Mouse (Mus musculus): ENCODE data around the gene Usp24.

The Usp24 gene

GRCm38 (mm10) chr4:106315921-106316350, at the start of gene Usp24:
Gene Usp24, plus strand, starts transcription at chr4:106316213.
- peak; percentile 80 for DNase-seq (ENCODE audit: extremely low read depth, insufficient read length, low spot score)

GRCm38 (mm10) chr4:106276937-106277336, 39.1 kb upstream of the Usp24 start:
- no peak for DNase-seq (ENCODE audit: extremely low read depth, insufficient read length, low spot score)

DNA sequence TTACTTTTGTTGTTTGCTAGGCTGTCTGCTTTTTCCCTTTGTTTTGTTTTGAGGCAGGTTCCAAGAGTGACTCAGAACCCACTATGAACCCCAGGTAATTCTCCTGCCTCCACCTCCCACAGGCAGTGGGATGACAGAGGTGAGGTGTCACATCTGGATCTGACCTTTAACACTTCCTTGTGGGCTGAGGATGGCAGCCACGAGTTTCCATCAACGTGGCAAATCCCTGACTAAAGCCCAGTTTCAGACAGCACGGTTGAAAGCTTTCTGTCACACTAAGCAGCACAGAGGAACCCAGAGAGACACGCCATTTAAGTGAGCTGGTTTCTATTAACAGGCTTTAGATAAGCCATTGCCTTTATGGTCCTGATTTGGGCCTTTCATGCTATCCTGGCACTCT, 36.8 kb upstream of the Usp24 start:
- no peak for DNase-seq (ENCODE audit: extremely low read depth, insufficient read length, low spot score)

GRCm38 (mm10) chr4:106281128-106281491, 34.9 kb upstream of the Usp24 start:
- no peak for DNase-seq (ENCODE audit: extremely low read depth, insufficient read length, low spot score)

GRCm38 (mm10) chr4:106281492-106282122, 34.4 kb upstream of the Usp24 start:
- DNase-seq (ENCODE audit: extremely low read depth, insufficient read length, low spot score), result peak; percentile 28

DNA sequence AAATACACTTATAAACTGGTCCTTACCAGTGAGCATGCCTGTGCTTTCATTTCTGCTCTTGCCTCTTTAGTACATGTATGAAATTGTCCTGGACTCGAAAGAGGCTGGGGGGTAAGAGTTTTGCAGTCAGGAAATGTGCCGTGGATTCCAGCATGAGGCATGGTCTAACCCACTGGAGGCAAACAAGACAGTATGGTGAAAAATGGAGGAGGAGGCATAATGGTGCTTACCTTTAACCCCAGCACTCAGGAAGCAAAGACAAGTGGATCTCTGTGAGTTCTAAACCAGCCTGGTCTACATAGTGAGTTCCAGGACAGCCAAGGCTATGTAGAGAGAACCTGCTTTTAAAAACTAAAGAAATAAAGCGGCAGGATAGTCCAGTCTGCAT, 33.9 kb upstream of the Usp24 start:
- DNase-seq (ENCODE audit: extremely low read depth, insufficient read length, low spot score), result no peak

- no peak for DNase-seq (ENCODE audit: extremely low read depth, insufficient read length, low spot score)
Observed at GRCm38 (mm10) chr4:106286958-106287743, 28.9 kb upstream of the Usp24 start.

DNA sequence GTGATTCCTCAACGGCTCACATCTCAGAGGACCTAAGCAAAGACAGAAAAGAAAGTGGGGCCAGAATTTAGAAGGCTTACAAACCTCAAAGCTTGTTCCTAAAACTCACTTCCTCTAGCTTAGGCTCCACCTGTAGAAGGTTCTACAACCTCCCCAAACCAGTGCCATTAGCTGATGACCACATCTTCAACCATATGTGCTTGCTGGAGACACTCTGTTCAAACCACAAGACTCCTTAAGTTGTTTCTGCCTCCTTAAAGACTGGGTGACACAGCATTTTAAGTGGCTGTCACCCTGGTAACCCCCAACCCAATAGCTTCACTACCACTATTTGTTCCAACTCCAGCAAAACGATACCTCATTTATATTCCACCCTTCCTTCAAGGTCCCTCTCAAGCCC, 25.8 kb upstream of the Usp24 start:
- DNase-seq (ENCODE audit: extremely low read depth, insufficient read length, low spot score), result no peak

GRCm38 (mm10) chr4:106292823-106293222, 23.2 kb upstream of the Usp24 start:
- no peak for DNase-seq (ENCODE audit: extremely low read depth, insufficient read length, low spot score)

DNA sequence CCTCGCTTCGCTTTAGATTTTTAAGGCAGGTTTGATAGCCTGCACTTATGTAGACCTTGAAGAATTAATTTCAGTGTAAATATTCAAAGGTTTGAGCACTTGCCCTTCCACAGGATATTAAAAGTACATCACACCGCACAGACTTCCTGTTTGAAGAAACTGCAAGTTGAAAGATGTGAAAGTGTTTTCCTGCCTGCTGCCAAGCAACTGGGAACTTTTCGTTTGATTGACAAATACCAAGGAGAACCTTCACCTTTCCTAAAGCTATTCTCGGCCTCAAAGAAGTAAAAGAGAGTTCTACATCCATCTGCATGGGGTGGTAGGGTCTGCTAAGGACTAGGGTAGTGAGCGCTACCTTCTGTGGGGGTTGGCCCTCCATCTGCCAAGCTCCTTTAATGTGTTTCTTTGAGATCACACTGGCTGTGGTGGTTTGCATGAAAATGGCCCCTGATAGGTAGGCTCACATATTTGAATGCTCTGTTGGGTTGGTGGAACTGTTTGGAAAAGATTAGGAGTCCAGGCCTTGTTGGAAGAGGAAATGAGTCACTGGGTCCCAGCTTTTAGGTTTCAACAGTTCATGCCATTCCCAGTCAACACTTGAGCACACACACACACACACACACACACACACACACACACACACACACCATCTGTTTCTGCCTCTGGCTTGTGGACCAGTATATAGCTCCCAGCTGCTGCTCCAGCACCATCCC, 22.5 kb upstream of the Usp24 start:
- DNase-seq (ENCODE audit: extremely low read depth, insufficient read length, low spot score), result peak; percentile 20

- DNase-seq (ENCODE audit: extremely low read depth, insufficient read length, low spot score), result no peak
Observed at GRCm38 (mm10) chr4:106295696-106296095, 20.3 kb upstream of the Usp24 start.

GRCm38 (mm10) chr4:106296412-106297086, 19.5 kb upstream of the Usp24 start:
- DNase-seq (ENCODE audit: extremely low read depth, insufficient read length, low spot score), result no peak

DNA sequence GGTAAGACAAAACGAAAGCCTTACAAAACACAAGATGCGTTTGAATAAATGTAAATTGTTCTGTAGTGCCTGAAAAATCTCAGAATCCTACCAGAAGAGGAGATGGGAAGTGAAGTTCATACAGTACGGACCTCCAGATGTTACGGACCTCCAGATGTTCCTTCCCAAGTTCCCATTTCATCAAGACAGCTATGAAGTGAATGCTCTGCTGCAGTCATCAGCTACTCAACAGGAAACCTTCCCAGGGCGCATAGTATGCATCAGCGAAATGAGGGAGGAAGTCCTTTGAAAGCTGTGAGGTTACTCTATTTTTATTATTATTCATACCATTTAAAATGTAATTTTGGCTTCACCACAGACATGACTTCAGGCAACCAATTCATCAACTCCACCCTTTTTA, 14.7 kb upstream of the Usp24 start:
- no peak for DNase-seq (ENCODE audit: extremely low read depth, insufficient read length, low spot score)

DNA sequence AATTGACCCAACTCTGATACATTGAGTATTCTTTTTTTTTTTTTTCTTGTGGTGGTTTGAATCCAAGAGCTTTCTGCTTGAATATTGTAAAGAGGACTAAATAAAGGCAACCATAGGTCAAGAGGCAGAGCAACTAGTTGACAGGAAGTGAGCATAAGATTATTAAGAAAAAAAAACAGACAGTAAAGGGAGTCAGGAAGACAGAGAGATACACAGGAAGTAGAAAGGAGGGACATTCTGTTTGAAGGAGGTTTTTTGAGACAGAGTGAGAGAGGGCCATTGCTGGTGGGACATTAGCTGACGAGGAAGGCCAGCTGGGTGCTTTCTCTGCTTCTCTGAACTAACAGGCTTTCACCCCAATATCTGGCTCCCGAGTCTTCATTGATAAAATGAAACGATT, 7.9 kb upstream of the Usp24 start:
- DNase-seq (ENCODE audit: extremely low read depth, insufficient read length, low spot score), result no peak

DNA sequence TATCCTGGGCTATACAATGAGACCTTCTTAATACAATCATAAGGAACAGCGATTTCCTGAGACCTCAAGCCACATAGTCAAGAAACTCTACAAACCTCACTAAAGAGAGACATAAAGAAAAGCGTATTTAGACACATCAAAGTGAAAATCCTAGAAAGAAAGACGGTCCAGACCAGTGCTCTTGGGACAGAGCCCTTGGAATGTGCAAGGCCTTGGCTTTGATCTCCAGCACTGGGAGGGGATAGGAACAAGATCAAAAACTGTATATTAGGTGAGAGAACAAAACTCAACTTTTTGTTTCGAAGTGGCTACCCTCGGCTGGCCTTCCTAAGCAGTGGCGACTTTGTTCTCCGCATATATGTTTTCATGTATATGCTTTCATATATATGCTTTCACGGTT, 3.4 kb upstream of the Usp24 start:
- no peak for DNase-seq (ENCODE audit: extremely low read depth, insufficient read length, low spot score)

DNA sequence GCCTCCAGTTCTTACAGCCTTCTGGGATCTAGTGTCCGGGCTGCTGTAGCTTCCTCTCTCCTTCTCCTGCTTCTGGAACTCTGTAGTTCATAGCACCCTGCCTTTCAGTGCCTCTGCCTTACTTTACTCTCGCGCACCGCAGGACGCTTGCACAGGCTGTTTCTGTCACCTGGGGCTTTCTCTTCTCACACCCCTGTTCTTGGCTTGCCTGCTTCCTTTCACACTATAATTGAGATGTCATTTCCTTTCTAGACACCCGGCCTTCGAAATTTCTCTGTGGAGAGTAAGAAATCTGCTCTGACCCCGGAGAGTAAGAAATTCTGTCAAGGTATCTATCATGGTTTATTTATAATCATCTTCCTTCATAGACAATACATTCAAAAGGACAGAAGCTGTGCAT, 2.9 kb upstream of the Usp24 start:
- no peak for DNase-seq (ENCODE audit: extremely low read depth, insufficient read length, low spot score)

GRCm38 (mm10) chr4:106313874-106314273, 2.1 kb upstream of the Usp24 start:
- no peak for DNase-seq (ENCODE audit: extremely low read depth, insufficient read length, low spot score)

- DNase-seq (ENCODE audit: extremely low read depth, insufficient read length, low spot score), result no peak
Observed at GRCm38 (mm10) chr4:106314291-106314690, 1.7 kb upstream of the Usp24 start.

GRCm38 (mm10) chr4:106316351-106317178, 552 bp downstream of the Usp24 start:
- DNase-seq (ENCODE audit: extremely low read depth, insufficient read length, low spot score), result peak; percentile 69
